Mouse (Mus musculus) urinary bladder, adult 18-20 months (tissue): ENCODE data around the gene Slc44a5.

Source experiments
- DNase-seq, 2 experiments: peaks; one replicate each; pipeline ENCODE4 v3.0.0; 2022; ENCODE audit warnings: low spot score in 2 of 2, mixed read lengths in 2 of 2

The Slc44a5 gene

DNA sequence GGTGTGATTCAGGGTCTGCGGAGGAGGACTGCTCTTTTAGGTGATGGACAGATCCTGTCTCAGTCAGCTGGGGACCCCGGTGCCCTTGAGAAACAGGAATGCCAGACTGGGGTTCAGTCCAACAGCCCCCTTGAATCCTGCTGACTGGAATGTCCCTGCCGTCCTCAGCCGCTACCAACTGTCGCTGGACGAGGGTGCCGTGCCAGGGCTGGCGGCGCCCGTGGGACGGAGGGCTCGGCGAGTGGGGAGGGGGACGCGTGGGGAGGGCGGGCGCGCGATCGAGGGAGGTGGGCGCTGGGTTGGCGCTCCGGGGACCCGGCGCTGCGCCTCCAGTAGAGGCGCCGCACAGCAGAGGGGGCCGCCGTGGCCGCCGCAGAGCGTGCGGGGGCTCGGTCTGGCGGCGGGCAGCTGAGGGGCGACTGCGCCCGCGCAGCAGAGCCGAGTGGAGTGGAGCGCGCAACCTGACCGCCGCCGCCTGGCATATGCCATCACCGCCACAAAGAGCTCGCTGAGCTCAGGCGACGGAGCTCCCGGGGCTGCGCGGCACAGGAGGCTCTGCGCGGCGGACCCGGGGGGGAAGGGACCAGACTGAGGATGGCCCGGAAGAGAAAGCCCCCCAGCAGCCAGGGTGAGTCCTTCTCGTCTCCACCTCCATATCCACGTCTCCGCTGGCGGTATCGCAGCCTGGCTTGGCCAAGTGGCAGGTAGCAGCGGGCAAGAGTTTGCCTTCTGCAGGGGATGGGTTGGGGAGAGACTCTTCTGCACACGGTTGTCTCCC lies at the start of gene Slc44a5:
Slc44a5 (plus strand) TSS at position 266 of the 778 bp plus-strand sequence.
- no peak for DNase-seq

DNA sequence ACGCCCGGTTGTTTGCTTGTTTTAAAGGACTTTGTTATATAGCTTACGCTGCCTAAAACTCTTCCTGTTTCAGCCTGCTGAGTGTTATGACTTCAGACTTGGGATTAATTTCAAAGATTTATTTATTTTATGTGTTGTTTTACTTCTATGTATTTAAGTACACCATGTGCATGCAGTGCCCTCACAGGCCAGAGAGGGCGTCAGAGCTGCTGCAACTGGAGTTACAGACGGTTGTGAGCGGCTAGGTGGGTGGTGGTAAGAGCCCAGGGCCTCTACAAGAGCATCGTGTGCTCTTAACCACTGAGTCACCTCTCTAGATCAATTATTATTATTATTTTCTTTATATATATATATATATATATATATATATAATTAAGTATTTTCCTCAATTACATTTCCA lies 46.9 kb upstream of the Slc44a5 start:
- no peak for DNase-seq

DNA sequence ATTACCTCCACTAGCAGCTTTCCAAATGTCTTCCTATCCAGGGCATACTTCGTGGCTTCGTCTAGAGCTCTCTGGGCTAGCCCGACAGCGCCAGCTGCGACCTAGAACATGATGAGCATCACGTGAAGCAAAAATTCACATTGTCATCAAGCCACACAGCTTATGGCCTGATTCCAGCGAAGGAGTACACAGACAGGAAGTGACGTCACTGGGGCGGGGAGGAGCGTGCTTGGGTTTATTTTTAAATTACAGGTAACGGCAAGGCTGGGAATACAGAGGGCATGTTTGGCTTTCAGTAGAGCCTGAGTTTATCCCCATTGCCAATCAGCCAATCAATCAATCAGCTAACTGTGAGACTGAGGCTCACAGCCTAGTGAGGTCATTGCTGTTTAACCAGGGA lies 43.7 kb upstream of the Slc44a5 start:
- DNase-seq: no peak

DNA sequence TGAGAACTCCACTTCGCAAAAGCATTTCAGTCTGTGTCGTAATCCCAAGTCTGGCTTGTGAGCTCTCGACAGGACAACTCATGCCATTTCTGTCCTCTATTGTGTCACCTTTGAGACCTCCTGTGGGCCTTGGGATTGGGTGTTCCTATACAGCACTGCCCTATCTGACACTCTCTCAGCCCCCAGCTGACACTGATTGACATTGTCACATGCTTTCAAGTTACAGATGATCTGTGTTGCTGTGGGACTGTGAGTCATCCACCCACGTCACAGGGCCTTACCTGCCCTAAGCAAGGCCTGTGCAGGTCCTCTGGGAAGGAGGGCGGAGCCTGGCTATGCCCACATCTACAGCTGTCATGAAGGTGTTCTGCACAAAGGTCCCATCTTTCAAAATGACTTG lies 40.8 kb upstream of the Slc44a5 start:
- DNase-seq: no peak

DNA sequence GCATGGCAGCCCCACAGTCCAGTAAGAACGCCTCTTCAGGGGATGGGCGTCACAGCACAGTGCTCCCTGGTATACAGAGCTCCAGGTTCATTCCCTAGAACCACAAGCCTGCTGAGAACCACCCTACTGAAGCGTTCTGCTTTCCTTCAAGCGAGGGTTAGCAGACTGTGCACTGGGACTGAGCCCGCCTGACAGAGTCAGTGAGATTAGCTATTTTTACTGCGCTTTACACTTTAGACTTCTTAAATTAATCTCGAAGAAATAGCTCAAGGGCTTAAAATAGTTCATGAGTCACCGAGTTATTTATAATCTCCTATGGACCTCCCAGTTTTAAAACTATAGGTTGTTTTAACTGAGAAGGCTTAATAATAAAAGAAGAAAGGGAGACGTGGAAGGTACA lies 37.4 kb upstream of the Slc44a5 start:
- no peak for DNase-seq

DNA sequence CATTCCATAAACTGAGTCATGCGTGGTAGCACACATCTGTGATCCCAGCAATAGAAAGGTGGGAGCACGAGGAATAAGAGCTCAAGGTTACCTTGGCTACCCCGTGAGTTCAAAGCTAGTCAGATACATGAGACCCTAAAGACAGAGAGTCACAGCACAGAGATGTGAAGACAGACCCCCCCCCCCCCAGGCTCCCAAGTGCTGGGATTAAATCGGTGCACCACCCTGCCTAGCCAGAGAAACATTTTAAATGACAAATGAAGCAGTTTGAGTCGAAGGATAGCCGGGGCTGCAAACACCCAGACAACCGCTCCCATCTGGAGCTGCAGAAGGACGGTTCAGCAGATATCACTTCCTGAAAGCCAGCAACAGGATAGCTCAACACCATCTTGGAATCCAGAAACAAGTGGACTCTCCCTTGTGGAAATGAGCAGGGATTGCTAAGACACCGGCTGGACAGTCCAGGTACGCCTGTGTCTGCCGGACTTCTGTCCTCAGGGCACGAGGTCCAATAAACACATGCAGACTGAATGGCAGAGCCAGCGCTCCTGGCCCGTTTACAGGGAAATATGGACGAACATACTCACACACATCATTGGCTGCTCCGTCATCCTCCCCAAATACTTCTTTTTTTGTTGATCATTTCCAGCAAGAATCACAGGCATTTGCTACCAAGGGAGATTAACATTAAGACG lies 36.0 kb upstream of the Slc44a5 start:
- no peak for DNase-seq

DNA sequence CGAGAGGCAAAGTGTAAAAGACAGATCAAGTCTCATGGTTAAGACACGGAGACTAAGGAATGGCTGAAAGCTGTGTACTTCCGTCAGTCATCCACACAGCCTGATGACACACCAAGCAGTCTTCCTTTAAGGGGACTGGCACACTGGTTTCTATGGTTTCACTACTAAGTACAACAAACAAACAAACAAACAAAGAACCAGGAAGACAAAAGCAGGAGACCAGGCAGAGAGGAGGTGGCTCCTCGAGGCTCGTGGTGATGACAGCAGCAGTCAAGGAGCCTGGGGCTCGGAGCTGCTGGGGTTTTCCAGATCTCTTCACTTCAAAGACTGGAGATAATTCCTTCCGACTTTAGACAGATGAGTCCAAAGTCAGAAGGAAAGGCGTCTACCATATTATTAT lies 33.2 kb upstream of the Slc44a5 start:
- no peak for DNase-seq

DNA sequence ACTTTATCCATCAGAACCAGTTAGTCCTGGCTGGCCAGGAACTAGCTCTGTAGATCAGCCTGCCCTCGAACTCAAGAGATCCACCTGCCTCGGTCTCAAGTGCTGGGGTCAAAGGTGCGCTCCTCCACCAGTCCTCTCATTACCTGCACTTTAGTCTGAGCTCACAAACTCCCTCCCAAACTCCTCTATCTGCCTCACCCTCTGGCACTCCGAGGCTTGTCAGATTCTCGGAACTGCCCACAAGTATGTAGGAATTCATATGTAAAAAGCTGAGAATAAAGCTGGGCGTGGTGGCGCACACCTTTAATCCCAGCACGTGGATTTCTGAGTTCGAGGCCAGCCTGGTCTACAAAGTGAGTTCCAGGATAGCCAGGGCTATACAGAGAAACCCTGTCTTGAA lies 32.8 kb upstream of the Slc44a5 start:
- no peak for DNase-seq

DNA sequence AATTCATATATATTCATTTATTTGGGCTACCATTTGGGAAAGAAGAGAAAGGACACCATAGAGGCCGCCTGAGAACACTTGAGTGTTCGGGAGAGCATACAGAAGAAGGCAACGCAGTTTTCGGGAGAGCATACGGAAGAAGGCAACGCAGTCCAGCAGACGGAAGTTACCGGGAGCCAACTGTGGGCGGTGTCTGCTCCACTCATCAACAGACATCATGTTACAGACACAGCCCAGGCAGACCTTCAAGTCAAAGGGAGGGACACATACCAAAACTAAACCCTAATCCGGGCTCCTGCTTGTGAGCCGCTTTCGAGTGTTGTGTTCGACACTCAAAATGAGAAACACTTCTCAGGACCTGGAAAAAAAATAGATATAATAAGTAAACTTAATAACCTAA lies 31.6 kb upstream of the Slc44a5 start:
- no peak for DNase-seq

DNA sequence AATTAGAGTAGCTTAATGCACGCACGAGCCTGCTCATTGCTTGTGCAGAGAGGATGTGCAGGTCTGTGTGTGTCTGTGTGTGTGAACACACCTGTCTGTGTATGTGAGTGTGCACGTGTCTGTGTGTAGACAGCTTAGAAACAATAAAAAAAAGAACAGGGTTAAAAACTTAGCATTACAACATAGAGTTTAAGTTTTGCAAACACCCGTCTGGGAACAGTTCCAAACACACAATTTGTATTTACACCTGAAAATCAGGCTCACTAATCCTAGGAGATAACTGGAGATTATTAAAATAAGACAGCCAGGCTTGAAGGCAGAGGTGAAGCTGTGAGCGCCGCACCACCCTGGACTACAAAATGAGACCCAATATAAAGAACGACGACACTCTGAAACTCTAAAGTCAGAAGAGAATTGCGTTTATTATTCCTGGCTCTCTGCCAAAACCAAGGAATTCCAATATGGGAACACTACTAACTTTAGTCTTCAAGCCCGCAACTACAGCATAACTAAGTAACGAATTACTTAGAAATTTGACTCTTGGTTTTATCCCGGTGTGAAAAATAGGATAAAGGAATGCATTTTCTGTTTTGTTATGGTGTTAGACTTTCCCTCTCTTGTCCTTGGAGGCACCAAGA lies 30.1 kb upstream of the Slc44a5 start:
- no peak for DNase-seq

DNA sequence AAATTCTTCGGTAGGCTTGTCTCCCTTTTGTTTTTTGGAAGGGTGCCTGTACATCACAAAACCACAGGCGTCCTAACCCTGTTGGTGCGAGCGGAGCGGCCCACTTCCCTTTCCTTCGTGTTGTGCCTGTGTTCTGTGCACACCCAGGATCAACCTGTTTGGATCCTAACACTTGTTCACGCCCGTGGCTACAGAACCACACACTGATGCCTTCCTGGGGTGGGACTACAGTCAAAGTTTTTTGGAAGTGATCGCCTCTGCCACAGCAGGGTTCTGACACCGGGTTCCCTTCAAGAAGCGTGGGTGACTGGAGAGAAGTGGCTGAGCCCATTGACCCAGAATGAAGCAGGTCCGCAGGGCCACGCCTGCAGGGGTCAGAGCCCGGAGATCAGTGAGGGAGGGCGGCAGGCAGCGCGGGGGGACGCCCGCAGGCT lies 29.3 kb upstream of the Slc44a5 start:
- DNase-seq: no peak

DNA sequence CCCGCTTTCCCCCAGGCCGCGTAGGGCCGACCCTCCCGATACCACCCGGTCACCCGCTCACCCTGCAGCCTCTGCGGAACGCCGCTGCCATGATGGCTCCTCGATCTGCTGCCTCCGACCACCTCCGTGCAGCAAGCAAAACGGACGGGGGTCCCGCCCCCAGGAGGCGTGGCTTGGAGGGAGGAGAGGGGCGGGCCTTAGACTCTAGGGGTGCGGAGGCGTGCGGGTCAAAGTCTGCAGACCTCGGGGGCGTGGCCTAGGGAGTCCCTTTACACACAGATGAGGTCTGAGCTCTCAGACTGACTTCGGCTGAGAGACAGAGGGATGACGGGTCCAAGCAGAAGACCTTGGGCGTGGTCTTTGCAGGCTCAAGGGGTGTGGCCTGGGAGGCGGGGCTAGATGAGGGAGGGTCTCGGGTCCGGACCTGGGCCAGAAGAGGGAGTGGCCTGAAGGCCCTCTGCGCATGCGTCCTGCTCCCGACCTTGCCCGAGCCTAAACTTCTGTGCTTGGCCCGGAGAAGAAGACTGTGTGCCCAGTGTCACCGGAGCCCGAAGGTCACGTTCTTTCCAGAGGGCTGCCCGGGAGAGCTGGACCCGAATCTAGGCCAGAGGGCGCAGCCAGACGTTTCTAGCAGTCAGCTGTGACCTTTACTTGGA lies 28.8 kb upstream of the Slc44a5 start, which contains the start of gene Acadm:
Acadm (minus strand) TSS at position 298 of the 656 bp plus-strand sequence.
- peak; percentile 95 to 99 for DNase-seq

DNA sequence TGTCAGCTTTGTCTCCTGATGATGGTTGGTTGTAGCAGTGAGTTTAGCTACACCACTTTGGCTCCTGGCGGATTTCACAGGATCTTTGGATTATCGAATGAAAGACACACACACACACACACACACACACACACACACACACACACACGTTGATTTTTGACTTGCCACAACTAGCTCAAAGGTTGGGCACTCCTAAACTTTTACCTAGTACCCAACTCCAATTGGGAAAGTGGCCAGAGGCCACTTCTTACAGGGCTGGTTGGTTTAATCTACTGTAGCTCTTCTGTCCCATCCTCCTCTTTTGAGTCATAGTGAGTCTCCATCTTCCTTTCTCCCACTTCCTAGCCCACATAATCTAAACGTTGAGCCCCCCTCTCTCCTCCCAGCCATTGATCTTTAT lies 26.0 kb upstream of the Slc44a5 start:
- DNase-seq: no peak

DNA sequence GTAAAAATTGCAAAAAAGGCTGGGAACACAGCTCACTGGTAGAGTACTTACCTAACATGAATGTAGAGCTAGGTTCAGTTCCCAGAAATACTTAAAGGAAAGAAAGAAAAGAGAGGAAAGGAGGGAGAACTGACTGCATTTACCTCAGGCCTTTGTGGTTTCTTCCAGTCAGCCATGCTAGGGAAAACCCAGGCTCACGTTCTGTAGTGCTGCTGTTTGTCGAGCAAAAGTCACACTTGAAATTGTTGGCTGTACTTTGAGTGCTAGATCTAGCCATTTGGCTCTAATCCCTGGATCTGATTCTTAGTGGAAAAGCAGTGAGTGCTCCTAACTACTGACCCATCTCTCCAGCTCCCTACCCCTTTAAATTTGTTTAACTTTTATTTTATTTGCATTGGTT lies 25.1 kb upstream of the Slc44a5 start:
- no peak for DNase-seq

DNA sequence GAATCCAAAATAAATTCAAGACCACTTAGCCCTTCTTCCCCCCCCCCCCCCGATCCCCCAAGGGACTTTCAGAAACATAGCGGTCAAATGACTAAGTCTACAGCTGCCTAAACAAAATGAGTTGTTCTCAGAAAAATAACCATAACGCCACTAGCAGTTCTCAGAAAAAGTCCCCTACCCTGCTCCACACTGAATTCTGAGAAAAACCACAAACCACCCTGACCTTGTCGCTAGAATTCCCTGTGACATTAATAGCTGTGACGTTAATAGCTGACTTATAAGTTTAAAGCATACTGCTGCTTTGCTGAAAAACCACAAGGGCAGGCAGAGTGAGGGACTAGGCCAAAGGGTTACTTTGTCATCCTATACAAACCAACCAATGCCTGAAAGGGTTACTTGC lies 15.3 kb upstream of the Slc44a5 start:
- DNase-seq: no peak

DNA sequence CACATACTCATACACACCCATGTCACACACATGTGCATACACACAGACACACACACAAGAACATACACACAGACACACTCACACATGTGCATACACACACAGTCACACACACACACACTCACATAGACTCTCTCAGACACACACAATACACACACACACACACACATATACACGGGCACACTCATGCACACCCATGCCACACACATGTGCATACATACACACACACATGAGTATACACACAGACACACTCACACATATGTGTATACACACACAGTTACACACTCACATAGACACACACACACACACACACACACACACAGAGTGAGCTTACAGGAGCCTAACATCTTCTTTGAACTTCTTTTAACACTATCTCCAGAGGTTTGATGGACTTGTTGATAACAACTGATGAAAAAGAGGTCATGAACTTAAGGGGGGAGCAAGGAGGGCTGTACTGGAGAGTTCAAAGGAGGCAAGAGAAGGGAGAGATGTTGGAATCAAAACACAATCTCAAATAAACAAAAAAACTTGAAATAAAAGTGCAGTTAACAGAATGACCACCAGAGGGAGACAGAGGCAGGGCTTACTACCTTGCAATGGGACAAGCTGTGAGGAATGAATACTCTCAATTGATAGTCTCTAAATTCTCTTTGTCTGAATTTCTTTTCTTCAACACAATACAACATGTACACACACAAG lies 14.1 kb upstream of the Slc44a5 start:
- no peak for DNase-seq

DNA sequence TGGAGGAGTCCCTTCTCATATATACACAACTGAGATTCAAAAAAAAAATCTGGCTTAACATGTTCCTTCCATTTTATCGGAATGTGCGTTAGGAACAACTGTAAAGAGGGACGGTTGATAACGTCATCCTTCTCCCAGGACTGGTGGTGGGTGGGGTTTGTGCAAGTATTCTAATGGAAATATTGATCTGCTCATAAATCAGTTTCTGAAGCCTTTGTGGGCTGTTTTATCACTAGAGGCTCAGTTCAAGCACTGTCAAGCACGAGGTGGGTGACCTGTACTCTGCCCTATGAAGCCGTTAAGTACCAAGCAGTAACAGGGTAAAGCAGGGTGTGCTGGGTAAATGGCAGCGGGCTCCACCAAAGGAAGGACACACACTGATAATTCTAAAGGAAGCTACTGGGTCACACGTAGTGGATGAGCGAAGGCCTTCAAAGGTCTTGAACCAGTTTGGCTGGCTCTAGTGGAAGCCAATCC lies 13.5 kb upstream of the Slc44a5 start:
- DNase-seq: no peak

DNA sequence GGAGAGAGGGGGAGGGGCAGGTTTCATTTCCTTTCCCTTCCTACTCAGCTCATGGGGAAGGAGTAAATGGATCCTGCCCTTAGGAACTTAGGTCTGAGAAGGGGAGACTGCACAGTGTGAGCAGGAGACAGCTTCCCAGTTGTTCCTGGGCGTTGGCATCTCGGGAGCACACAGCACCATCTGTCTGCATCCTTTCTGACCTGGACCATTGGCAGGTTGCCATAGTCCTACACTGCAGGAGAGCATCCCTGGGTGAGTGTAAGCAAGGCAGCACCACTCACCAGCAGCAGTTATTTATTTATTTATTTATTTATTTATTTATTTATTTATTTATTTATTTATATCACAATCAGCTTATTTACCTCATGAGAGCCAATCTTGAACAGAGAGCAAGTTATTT lies 12.4 kb upstream of the Slc44a5 start:
- DNase-seq: no peak

DNA sequence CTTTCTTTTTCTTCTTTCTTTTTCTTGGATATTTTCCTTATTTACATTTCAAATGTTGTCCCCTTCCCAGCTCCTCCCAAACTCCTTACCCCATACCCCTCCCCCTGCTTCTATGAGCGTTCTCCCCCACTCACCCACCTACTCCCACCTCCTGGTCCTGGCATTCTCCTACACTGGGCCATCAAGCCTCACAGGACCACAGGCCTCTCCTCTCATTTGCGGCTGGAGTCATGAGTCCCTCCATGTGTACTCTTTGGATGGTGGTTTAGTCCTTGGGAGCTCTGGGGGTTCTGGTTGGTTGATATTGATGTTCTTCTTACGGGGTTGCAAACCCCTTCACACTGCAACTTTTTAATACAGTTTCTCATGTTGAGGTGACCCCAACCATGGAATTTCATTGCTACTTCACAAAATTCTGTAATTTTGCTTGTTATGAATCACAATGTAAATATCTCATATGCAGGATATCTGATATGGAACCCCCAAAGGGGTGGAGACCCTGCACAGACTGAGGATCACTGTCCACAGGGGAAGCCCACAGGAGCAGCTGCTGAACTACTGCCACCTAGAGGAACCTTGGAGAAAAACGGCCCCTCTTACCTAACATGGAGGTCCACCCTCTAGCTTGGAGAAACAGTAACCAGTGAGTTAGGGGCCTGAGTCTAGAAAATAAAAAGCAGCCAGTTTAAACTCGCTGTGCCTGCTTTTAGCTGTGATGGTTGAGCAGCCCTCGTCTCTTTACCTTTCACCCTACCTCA lies 11.4 kb upstream of the Slc44a5 start:
- no peak for DNase-seq

DNA sequence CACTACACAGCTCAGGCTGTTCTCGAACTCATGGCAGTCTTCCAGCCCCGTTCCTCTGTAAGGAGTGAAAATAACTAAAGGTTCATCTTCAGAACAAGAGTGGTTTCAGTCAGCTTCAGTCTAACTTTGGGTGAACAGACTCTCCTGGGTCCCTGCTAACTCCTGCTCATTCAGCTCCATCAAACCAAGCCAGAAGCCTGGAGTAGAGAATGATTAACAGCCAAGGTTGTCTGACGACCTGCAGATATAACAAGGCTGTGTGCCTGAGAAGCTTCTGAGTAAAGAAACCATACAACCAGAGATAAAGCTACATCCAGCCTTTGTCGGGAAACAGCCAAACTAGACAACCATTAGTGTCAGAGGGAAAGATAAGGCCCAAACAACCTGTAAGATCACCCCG lies 5.8 kb upstream of the Slc44a5 start:
- no peak for DNase-seq

DNA sequence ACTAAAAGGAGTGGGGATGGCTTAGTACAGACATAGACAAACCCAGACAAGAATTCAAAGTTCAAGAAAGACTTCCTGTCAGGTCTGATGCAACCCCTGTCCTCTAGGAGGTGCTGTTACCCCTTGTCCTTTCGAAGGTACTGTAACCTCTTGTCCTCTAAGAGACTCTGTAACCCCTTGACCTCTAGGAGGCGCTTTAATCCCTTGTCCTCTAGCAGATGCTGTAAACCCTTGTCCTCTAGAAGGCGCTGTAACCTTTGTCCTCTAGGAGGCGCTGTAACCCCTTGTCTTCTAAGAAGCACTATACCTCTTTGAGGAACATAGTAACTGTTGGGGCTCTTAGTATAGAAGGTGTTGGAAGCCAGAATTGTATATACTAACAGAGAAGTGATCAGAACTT lies 4.7 kb upstream of the Slc44a5 start:
- DNase-seq: no peak
